Mouse (Mus musculus): ENCODE measurements around the gene Babam2. TPM values are rescaled to one million over a fixed set of nuclear protein-coding genes. Genes with fewer than 3 reads are reported as not detected.
A peak's percentile ranks its signal among the peaks of the same experiment; 100 is the strongest.

Babam2 gene
- polyA plus RNA-seq, 1 experiment from 2014 or later, result 42.9 TPM

GRCm38 (mm10) chr5:31875443-31875842 is 178.0 kb downstream of the Babam2 start:
- Histone ChIP-seq H3K27ac (ENCODE audit: low read depth, low read length) (peak overlapping the region; percentile 62; the same call in 1 of the 2 replicates), H3K27me3 (ENCODE audit: control insufficient read depth, insufficient read depth, low read length) (no peaks in the 10 kb centered on the region), H3K4me1 (ENCODE audit: control insufficient read depth, insufficient read depth, low read length) (peaks cover 9% of the 10 kb centered on the region; the same call in 1 of the 2 replicates), H3K36me3 (ENCODE audit: control insufficient read depth, insufficient read depth, low read length) (no peaks in the 10 kb centered on the region), H3K9me3 (replicated peaks; ENCODE audit: control insufficient read depth, low read length) (no peaks in the 10 kb centered on the region), H3K9ac (ENCODE audit: low read depth, low read length) (no peak overlapping the region), H3K4me2 (no peak overlapping the region), H3K4me3 (ENCODE audit: low read depth, low read length) (no peak overlapping the region)
- no peak for ATAC-seq (replicated peaks; ENCODE audit: insufficient number of reproducible peaks, low FRiP score, low TSS enrichment)
- 85% methylated on average over 3 of the region's 3 CpGs for WGBS (ENCODE audit: insufficient replicate concordance)

- no peak for ATAC-seq (replicated peaks; ENCODE audit: insufficient number of reproducible peaks, low FRiP score, low TSS enrichment)
- Histone ChIP-seq H3K27ac (ENCODE audit: low read depth, low read length) (peak overlapping the region; percentile 62), H3K9me3 (replicated peaks; ENCODE audit: control insufficient read depth, low read length) (no peaks in the 10 kb centered on the region), H3K36me3 (ENCODE audit: control insufficient read depth, insufficient read depth, low read length) (no peaks in the 10 kb centered on the region), H3K4me3 (ENCODE audit: low read depth, low read length) (no peak overlapping the region), H3K9ac (ENCODE audit: low read depth, low read length) (no peak overlapping the region), H3K4me1 (ENCODE audit: control insufficient read depth, insufficient read depth, low read length) (peaks cover 3% of the 10 kb centered on the region; the same call in 1 of the 2 replicates), H3K27me3 (ENCODE audit: control insufficient read depth, insufficient read depth, low read length) (no peaks in the 10 kb centered on the region), H3K4me2 (no peak overlapping the region)
- WGBS (ENCODE audit: insufficient replicate concordance), result 45% methylated on average over 8 of the region's 8 CpGs
Observed at GRCm38 (mm10) chr5:31876216-31876974, 178.9 kb downstream of the Babam2 start.

DNA sequence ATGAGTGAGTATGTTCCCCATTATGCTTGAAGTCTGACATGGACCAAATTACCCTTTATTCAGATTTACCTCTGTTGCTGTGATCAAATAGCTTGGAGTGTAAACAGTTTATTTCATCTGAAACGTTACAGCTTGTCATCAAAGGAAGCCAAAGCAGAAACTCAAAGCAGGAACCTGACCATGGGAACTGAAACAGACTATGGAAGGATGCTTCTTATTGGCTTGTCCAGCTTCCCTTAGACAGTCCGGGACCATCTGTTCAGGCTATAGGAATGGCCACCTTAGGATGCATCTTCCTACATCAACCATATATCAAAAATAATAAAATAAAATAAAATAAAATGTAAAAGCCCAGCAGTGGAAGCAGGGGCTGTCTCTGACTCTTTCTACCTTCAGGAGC is 183.0 kb downstream of the Babam2 start:
- Histone ChIP-seq H3K27me3 (ENCODE audit: control insufficient read depth, insufficient read depth, low read length) (no peaks in the 10 kb centered on the region), H3K9ac (ENCODE audit: low read depth, low read length) (no peak overlapping the region), H3K27ac (ENCODE audit: low read depth, low read length) (no peak overlapping the region), H3K9me3 (replicated peaks; ENCODE audit: control insufficient read depth, low read length) (no peaks in the 10 kb centered on the region), H3K4me3 (ENCODE audit: low read depth, low read length) (no peak overlapping the region), H3K4me1 (ENCODE audit: control insufficient read depth, insufficient read depth, low read length) (peaks cover 3% of the 10 kb centered on the region; the same call in 1 of the 2 replicates), H3K4me2 (no peak overlapping the region), H3K36me3 (ENCODE audit: control insufficient read depth, insufficient read depth, low read length) (no peaks in the 10 kb centered on the region)
- WGBS (ENCODE audit: insufficient replicate concordance), result 72% methylated on average over 2 of the region's 2 CpGs
- no peak for ATAC-seq (replicated peaks; ENCODE audit: insufficient number of reproducible peaks, low FRiP score, low TSS enrichment)

GRCm38 (mm10) chr5:31882297-31882696 is 184.8 kb downstream of the Babam2 start:
- 74% methylated on average over 3 of the region's 3 CpGs for WGBS (ENCODE audit: insufficient replicate concordance)
- no peak for ATAC-seq (replicated peaks; ENCODE audit: insufficient number of reproducible peaks, low FRiP score, low TSS enrichment)
- H3K27ac ChIP-seq (ENCODE audit: low read depth, low read length), result no peak overlapping the region

GRCm38 (mm10) chr5:31884962-31885361 is 187.5 kb downstream of the Babam2 start:
- Histone ChIP-seq H3K27ac (ENCODE audit: low read depth, low read length) (no peak overlapping the region), H3K27me3 (ENCODE audit: control insufficient read depth, insufficient read depth, low read length) (no peaks in the 10 kb centered on the region), H3K36me3 (ENCODE audit: control insufficient read depth, insufficient read depth, low read length) (no peaks in the 10 kb centered on the region), H3K4me3 (ENCODE audit: low read depth, low read length) (no peak overlapping the region), H3K4me2 (no peak overlapping the region), H3K9me3 (replicated peaks; ENCODE audit: control insufficient read depth, low read length) (no peaks in the 10 kb centered on the region), H3K9ac (ENCODE audit: low read depth, low read length) (no peak overlapping the region), H3K4me1 (ENCODE audit: control insufficient read depth, insufficient read depth, low read length) (no peaks in the 10 kb centered on the region)
- no peak for ATAC-seq (replicated peaks; ENCODE audit: insufficient number of reproducible peaks, low FRiP score, low TSS enrichment)
- WGBS (ENCODE audit: insufficient replicate concordance), result 88% methylated on average over 4 of the region's 4 CpGs

More at GRCm38 (mm10) chr5:31882297-31882696, 184.8 kb downstream of the Babam2 start:
- Histone ChIP-seq H3K4me1 (ENCODE audit: control insufficient read depth, insufficient read depth, low read length) (no peaks in the 10 kb centered on the region), H3K36me3 (ENCODE audit: control insufficient read depth, insufficient read depth, low read length) (no peaks in the 10 kb centered on the region), H3K4me3 (ENCODE audit: low read depth, low read length) (no peak overlapping the region), H3K9ac (ENCODE audit: low read depth, low read length) (no peak overlapping the region), H3K27me3 (ENCODE audit: control insufficient read depth, insufficient read depth, low read length) (no peaks in the 10 kb centered on the region), H3K9me3 (replicated peaks; ENCODE audit: control insufficient read depth, low read length) (no peaks in the 10 kb centered on the region), H3K4me2 (no peak overlapping the region)

DNA sequence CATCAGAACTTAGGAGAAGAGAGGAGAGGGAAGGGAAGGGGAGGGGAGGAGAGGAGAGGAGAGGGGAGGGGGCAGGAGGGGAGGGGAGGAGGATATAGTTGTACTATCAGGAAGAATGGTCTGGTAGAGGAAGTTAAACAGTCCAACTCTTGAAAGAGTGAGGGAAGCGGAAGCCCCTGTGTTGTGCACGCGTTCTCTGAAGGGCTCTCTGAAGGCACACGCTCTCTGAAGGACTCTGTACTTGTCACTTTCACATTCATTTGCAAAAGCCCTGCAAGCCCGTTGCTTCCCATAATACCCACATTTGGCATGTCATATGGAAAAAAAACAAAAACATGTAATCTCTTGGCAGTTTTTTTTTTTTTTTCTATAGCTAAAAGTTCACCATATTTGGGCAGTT is 190.1 kb downstream of the Babam2 start:
- H3K4me1 ChIP-seq (ENCODE audit: control insufficient read depth, insufficient read depth, low read length), result no peaks in the 10 kb centered on the region
- WGBS (ENCODE audit: insufficient replicate concordance), result 71% methylated on average over 5 of the region's 5 CpGs
- H3K27me3 ChIP-seq (ENCODE audit: control insufficient read depth, insufficient read depth, low read length), result no peaks in the 10 kb centered on the region
- H3K9me3 ChIP-seq (replicated peaks; ENCODE audit: control insufficient read depth, low read length), result no peaks in the 10 kb centered on the region
- H3K4me3 ChIP-seq (ENCODE audit: low read depth, low read length), result no peak overlapping the region
- H3K4me2 ChIP-seq, result no peak overlapping the region
- H3K27ac ChIP-seq (ENCODE audit: low read depth, low read length), result no peak overlapping the region
- no peak for ATAC-seq (replicated peaks; ENCODE audit: insufficient number of reproducible peaks, low FRiP score, low TSS enrichment)
- no peaks in the 10 kb centered on the region for H3K36me3 ChIP-seq (ENCODE audit: control insufficient read depth, insufficient read depth, low read length)
- no peak overlapping the region for H3K9ac ChIP-seq (ENCODE audit: low read depth, low read length)

- Histone ChIP-seq H3K27ac (ENCODE audit: low read depth, low read length) (no peak overlapping the region), H3K9me3 (replicated peaks; ENCODE audit: control insufficient read depth, low read length) (no peaks in the 10 kb centered on the region), H3K36me3 (ENCODE audit: control insufficient read depth, insufficient read depth, low read length) (no peaks in the 10 kb centered on the region), H3K4me3 (ENCODE audit: low read depth, low read length) (no peak overlapping the region), H3K4me1 (ENCODE audit: control insufficient read depth, insufficient read depth, low read length) (no peaks in the 10 kb centered on the region), H3K9ac (ENCODE audit: low read depth, low read length) (no peak overlapping the region), H3K27me3 (ENCODE audit: control insufficient read depth, insufficient read depth, low read length) (no peaks in the 10 kb centered on the region), H3K4me2 (no peak overlapping the region)
- no peak for ATAC-seq (replicated peaks; ENCODE audit: insufficient number of reproducible peaks, low FRiP score, low TSS enrichment)
- 84% methylated on average over 3 of the region's 3 CpGs for WGBS (ENCODE audit: insufficient replicate concordance)
Observed at GRCm38 (mm10) chr5:31888341-31888740, 190.9 kb downstream of the Babam2 start.

- H3K27me3 ChIP-seq (ENCODE audit: control insufficient read depth, insufficient read depth, low read length), result no peaks in the 10 kb centered on the region
- ATAC-seq (replicated peaks; ENCODE audit: insufficient number of reproducible peaks, low FRiP score, low TSS enrichment), result no peak
- H3K27ac ChIP-seq (ENCODE audit: low read depth, low read length), result no peak overlapping the region
- no peak overlapping the region for H3K4me3 ChIP-seq (ENCODE audit: low read depth, low read length)
- H3K9ac ChIP-seq (ENCODE audit: low read depth, low read length), result no peak overlapping the region
- 84% methylated on average over 4 of the region's 4 CpGs for WGBS (ENCODE audit: insufficient replicate concordance)
- no peak overlapping the region for H3K4me2 ChIP-seq
- H3K36me3 ChIP-seq (ENCODE audit: control insufficient read depth, insufficient read depth, low read length), result no peaks in the 10 kb centered on the region
- no peaks in the 10 kb centered on the region for H3K4me1 ChIP-seq (ENCODE audit: control insufficient read depth, insufficient read depth, low read length)
- no peaks in the 10 kb centered on the region for H3K9me3 ChIP-seq (replicated peaks; ENCODE audit: control insufficient read depth, low read length)
Observed at GRCm38 (mm10) chr5:31892631-31893030, 195.1 kb downstream of the Babam2 start.

GRCm38 (mm10) chr5:31899901-31900300 is 202.4 kb downstream of the Babam2 start:
- Histone ChIP-seq H3K9me3 (replicated peaks; ENCODE audit: control insufficient read depth, low read length) (no peaks in the 10 kb centered on the region), H3K9ac (ENCODE audit: low read depth, low read length) (no peak overlapping the region), H3K27ac (ENCODE audit: low read depth, low read length) (no peak overlapping the region), H3K4me2 (no peak overlapping the region), H3K36me3 (ENCODE audit: control insufficient read depth, insufficient read depth, low read length) (no peaks in the 10 kb centered on the region), H3K4me3 (ENCODE audit: low read depth, low read length) (no peak overlapping the region), H3K4me1 (ENCODE audit: control insufficient read depth, insufficient read depth, low read length) (no peaks in the 10 kb centered on the region), H3K27me3 (ENCODE audit: control insufficient read depth, insufficient read depth, low read length) (no peaks in the 10 kb centered on the region)
- ATAC-seq (replicated peaks; ENCODE audit: insufficient number of reproducible peaks, low FRiP score, low TSS enrichment), result no peak
- WGBS (ENCODE audit: insufficient replicate concordance), result 87% methylated on average over 3 of the region's 3 CpGs
